Mouse (Mus musculus): ENCODE measurements around the gene Glyat. TPM values are rescaled to one million over a fixed set of nuclear protein-coding genes. Genes with fewer than 3 reads are reported as not detected.

Glyat gene
- not detected in 2 replicates for polyA plus RNA-seq (2012; ENCODE audit: low replicate concordance)

DNA sequence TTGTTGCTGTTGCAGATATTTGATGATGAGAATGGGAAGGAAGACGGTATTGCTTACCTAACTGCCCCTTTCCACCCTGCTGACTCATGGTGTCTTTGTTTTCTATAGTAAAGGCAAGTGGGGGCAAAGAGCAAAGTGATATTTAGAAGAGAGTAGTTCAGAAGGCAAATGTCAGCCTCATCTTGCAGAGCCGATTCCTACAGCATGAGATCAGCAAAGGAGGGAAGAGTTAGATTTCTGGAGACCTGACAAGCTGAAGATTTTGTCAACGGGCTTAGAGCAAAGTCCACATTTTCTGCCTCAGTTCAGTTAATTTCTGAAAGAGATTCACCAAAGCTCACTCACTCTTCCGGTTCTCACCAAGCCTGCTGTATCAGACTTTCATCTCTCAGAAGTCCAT lies at the start of gene Glyat:
Gene Glyat, plus strand, starts transcription at position 133 of the 400 bp plus-strand sequence.

DNA sequence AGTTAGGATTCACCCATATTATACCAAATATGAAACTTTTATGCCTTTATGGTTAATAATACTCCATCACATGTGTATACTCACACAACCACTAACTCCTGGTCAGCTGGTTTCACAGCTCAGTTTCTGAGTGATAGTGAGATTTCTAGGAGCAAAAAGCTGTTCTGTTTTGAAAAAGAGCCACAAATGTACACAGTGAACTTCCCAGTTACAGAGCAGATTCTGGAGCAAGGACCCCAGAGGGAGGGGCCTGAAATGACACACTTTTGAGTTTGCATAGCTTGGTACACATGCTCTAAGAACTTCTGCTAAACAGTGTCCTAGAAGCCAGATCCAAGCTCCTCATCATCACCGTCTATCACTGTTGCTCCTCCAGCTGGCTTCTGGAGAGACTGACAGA lies 33.4 kb upstream of the Glyat start, which contains the start of gene Gm4952:
Gene Gm4952, plus strand, starts transcription at position 301 of the 400 bp plus-strand sequence.

DNA sequence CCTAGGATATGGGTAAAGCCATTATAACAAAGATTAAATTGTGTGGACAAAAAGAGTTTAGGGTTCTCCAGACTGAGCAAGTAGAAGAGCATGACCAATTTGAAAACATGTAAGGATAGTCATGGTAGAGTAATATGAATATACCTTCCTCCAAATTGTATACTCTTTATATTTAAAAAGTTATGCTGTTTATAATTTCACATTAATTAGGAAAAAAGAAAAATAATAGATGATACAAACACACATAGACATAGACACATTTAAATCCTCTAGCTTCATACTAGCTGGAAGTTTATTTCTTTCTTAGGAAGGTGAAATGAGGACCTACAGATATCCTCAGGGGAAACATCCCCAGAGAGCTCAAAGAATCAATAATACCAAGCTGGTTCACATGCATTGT lies 37.0 kb downstream of the Glyat start, which contains the start of gene Olfr1442:
Gene Olfr1442, plus strand, starts transcription at position 301 of the 400 bp plus-strand sequence.

DNA sequence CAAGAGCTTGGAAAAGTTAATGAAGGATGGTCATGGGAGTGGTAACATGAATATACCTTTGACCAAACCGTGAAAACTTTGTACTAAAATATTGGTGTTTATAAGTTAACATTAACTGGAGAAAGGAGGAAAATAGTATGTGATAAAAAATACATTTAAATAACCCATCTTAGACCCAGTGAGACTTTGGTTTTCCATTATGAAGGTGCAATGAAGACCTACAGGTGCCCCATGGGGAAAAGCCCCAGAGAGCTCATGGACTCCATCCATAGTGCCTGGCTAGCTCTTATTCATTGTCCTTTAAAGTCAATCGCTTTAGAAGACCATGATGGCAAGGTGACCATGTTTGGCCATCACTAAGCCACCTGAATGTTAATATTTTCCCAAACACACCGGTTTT lies 44.7 kb downstream of the Glyat start, which contains the start of gene Olfr1443:
Gene Olfr1443, plus strand, starts transcription at position 301 of the 400 bp plus-strand sequence.

DNA sequence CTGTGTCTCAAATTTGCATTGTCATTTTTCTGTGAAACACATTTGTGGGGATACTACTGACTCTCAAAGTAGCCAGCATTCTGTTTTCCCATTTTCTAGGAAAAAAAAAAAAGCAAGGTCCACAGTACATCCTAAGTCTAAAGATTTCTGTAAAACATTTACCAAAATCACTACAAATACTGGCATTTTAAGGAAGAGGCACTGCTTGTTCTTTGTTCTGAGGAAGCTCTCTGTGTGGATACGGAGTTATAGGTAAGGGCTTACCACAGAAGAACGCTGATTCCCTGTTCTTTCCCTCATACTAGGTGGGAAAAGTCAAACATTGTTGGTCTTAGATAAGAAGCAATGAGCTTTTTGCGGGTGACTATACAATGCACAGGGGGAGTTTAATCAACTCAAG lies 62.5 kb downstream of the Glyat start, which contains the start of gene Keg1:
Gene Keg1, plus strand, starts transcription at position 197 of the 400 bp plus-strand sequence.

Other genes with a start within 250 kb of the Glyat start
- gene Olfr1440, start 246.0 kb upstream of the Glyat start, polyA plus RNA-seq (2012; ENCODE audit: low replicate concordance) = not detected in 2 replicates
- not detected in 2 replicates for gene Olfr1441, start 215.9 kb upstream of the Glyat start, polyA plus RNA-seq (2012; ENCODE audit: low replicate concordance)
- gene Pfpl, start 205.4 kb upstream of the Glyat start, polyA plus RNA-seq (2012; ENCODE audit: low replicate concordance) = not detected in 2 replicates
- gene Mpeg1, start 172.5 kb upstream of the Glyat start, polyA plus RNA-seq (2012; ENCODE audit: low replicate concordance) = 23.5 and 31.3 TPM in 2 replicates
- gene Dtx4, start 131.9 kb upstream of the Glyat start, polyA plus RNA-seq (2012; ENCODE audit: low replicate concordance) = 2.9 and 4.8 TPM in 2 replicates
- gene Fam111a, start 87.6 kb upstream of the Glyat start, polyA plus RNA-seq (2012; ENCODE audit: low replicate concordance) = 2.0 and 7.7 TPM in 2 replicates
- not detected in 2 replicates for gene Gm4952, start 33.3 kb upstream of the Glyat start, polyA plus RNA-seq (2012; ENCODE audit: low replicate concordance)
- not detected in 2 replicates for gene Olfr1442, start 37.1 kb downstream of the Glyat start, polyA plus RNA-seq (2012; ENCODE audit: low replicate concordance)
- gene Olfr1443, start 44.8 kb downstream of the Glyat start, polyA plus RNA-seq (2012; ENCODE audit: low replicate concordance) = not detected in 2 replicates
- not detected in 2 replicates for gene Keg1, start 62.5 kb downstream of the Glyat start, polyA plus RNA-seq (2012; ENCODE audit: low replicate concordance)
- 0.26 TPM in 1 of 2 replicates, not detected in the other for gene Cntf, start 132.3 kb downstream of the Glyat start, polyA plus RNA-seq (2012; ENCODE audit: low replicate concordance)
- gene Zfp91, start 162.8 kb downstream of the Glyat start, polyA plus RNA-seq (2012; ENCODE audit: low replicate concordance) = 24.5 and 39.3 TPM in 2 replicates
- gene Lpxn, start 162.9 kb downstream of the Glyat start, polyA plus RNA-seq (2012; ENCODE audit: low replicate concordance) = 4.5 and 5.1 TPM in 2 replicates
- not detected in 2 replicates for gene Gm5244, start 213.4 kb downstream of the Glyat start, polyA plus RNA-seq (2012; ENCODE audit: low replicate concordance)
- gene Olfr1444, start 224.0 kb downstream of the Glyat start, polyA plus RNA-seq (2012; ENCODE audit: low replicate concordance) = 0.10 TPM in 1 of 2 replicates, not detected in the other

All from hematopoietic multipotent progenitor cell, adult 10-12 weeks (in vitro differentiated cells).